Mouse (Mus musculus): ENCODE results near the gene Hnf1b.

DNA sequence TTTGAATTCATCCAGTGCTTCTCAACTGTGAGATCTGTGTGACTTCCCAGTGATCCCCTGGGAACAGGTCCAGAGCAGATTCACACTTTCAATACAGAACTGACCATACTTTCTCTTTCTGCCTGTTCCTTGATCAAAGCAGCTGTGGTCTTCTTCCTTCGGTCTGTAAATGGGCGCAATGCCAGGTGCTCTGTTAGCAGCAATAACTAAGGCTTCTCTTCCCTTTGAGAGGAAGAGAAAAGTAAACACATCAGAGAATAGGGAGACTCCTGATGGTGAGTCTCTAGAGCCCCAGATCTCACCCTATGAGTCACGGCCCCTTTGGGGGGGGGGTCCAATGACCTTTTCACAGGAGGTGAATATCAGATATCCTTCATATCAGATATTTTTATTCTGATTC is 29.3 kb downstream of the Hnf1b start:
- TF ChIP-seq POLR2AphosphoS2 (IDR thresholded peaks at IDR 0.05; ENCODE audit: low read depth, low read length) = no peak
- TF ChIP-seq CTCF (conservative IDR thresholded peaks at IDR 0.05 in 1 of 2, IDR thresholded peaks at IDR 0.05 in 1 of 2; ENCODE audit: low read depth in 2 of 2, low read length in 2 of 2) = no peak
